Mouse (Mus musculus) spleen, adult 12 weeks (tissue): ENCODE measurements around the gene C1ra.
"Not testable (repeated sequence)": the region's sequence is repeated elsewhere in the genome, so short reads cannot be mapped to it uniquely, and the experiment has no call there.

Experiments
- DNase-seq: peaks from one replicate; pipeline ENCODE4 v3.0.0; 2022; ENCODE audit warnings: low spot score

Gene C1ra

DNA sequence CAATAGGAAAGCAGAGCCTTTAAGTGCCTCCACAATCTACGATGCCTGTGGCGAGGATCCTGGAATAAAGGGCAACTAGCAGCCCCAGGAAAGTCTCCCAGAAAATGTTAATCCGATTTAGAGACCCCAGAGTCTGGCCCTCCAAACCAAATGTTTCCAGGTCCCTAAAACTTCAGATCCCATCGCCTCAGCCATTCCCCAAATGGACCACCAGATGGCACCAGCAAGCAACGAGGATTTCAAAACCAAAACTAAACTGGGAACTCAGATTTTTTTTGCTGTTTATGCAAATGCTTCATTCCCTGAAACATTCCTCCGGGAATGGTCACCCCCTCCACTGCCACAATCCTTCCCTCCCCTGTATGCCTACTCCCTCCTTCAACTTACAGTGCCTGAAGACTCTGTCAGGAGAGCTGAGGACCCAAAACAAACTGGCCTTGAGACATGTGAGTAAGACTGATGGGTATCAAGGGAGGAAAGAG, at the start of gene C1ra:
C1ra (plus strand) TSS at position 51 of the 482 bp plus-strand sequence.
- peak; percentile 9 for DNase-seq

DNA sequence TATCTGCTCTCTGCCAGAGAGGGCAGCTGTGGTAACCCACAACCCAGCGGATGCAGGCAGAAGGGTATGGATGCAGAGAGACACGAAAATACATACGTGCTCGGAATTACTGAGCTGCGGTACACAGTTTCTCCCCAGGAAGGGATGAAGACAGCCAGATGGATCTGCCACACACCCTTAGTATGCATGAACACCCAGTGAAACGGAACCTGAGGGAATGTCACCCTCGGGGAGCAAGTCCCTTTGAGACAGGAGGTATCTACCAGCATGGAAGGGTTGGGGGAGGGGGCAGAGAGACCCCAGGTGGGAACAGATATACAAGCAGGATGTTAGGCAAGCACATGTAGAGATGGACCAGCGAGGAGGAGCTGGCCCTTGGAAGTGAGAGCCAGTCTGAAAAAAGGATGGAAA, 48.3 kb upstream of the C1ra start:
- no peak for DNase-seq

DNA sequence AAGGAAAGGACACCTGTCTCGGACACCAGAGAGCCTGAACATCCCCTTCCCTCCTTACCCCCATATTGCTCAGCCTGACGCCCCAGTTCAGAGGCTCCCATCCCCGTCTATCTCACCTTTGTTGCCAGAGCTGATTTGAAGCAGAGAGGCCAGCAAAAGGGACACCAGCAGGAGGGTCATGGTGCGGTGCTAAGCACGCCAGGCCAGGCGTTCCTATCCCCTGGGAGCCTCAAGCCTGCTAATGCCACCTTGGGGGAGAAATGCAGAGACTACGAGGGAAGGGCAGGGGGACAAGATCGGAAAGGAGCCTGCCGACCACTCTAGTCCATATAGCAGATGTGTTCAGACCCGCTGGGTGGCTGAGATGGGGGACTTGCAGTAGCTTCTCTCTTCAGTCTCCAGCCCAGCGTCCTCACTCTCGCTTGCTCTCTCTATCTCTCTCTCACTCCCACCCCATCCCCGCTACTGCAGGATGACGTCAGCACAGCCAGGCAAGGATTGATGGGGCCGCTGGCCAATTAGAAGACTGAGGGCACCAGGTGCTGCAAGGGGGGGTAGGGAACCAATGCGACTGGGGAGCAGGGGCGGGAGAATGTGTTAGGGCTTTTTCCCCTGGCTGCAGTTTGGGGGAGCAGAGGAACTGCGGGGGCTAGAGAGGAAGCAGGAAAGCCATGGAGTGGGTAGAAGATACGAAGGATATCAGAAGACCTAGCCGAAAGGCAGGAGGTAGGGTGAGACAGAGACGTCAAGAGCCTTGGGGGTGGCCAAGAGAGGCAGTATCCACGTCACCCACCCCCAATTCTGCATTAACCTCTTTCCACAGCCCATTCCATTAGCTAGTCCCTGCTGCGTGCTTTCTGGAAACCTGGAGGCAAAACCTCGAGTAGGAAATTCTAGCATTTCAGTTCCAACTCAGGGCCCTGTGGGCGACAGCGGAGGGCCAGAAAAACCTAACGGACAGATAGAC, 47.6 kb upstream of the C1ra start, which contains the start of gene Clstn3:
Clstn3 (minus strand) TSS at position 490 of the 967 bp plus-strand sequence.
- DNase-seq: peak; percentile 55

DNA sequence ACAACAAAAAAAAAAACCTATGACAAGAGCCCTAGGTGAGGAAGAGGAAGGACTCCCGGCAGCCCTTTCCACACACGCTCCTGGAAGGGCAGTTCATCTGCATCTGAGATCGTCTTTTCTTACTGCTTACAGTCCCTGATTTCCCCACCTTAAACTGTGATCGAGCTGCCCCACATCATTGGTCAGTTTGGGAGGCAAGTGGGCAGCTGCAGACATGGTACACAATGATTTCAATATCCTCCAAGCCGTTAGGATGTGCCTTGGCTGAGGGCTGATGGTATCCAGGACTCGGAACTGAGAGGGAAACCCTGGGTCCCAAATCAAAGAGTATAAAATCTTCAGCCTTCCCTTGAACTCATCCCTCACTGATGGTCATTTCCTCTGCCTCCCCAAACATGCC, 46.9 kb upstream of the C1ra start:
- DNase-seq: no peak

DNA sequence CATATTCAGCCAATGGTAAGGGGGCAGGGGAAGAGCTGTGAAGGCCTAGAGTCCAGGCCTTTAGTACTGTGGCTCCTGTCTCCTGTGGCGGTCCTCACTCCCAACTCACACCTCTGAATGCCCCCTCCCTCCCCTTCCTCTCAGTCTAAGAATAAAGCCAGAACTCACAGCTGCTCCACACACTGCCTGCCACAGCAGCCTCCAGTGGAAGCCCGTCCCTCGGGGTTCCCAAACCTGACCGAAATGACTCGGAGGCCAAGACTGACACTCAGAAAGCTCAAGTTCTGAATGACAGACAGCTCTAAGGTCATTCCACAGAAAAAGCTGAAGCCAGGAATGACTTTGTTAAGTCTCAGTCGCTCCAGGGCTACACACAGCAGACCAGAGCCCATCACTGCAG, 46.5 kb upstream of the C1ra start:
- DNase-seq: no peak

GRCm38 (mm10) chr6:124471121-124471520, 41.1 kb upstream of the C1ra start:
- no peak for DNase-seq

DNA sequence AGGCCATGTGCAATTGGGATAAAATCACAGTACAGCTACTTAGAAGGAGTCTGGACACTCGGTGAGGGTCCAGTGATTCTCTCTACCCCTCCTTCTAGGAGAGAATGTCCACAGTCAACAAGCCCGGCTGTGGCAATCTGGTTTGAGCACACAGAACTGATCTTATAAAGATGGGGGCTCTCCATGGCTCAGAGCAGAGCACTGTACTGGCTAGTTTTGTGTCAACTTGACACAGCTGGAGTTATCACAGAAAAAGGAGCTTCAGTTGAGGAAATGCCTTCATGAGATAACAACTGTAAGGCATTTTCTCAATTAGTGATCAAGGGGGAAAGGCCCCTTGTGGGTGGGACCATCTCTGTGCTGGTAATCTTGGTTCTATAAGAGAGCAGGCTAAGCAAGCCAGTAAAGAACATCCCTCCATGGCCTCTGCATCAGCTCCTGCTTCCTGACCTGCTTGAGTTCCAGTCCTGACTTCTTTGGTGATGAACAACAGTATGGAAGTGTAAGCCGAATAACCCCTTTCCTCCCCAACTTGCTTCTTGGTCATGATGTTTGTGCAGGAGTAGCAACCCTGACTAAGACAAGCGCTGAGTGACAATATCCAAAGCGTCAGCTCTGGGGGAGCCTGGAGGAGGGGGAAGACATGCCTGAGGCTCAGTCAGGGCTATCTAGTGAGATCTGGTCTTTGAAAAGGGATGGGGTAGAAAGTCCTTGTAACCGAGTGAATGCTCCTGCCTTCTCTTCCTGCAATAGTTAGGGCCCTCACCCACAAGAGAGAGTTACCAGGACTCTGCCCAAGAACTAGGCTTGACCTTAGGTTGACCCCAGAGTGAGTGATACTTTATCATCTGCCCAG, 40.2 kb upstream of the C1ra start:
- not testable (repeated sequence) for DNase-seq

- DNase-seq: peak; percentile 20
These were observed 39.4 kb upstream of the C1ra start for GRCm38 (mm10) chr6:124472801-124473200.

DNA sequence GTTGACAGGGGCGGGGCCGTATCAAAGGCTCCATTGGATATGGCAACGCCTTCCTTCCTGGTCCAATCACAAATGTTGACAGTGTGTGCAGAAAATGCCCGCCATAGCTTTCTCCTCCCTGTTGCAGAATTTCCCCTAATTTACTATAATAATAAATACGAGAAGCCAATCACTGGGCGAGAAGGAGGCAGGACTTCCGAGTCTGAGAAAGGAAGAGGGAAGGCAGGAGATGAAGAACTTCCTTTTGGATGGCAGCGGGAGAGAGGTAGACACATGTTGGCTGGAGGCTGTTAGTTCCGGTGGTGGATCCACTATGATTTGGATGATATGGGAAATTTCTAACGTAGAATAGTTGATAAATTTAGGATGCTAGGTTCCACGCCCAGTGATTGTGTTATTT, 37.6 kb upstream of the C1ra start:
- DNase-seq: no peak

DNA sequence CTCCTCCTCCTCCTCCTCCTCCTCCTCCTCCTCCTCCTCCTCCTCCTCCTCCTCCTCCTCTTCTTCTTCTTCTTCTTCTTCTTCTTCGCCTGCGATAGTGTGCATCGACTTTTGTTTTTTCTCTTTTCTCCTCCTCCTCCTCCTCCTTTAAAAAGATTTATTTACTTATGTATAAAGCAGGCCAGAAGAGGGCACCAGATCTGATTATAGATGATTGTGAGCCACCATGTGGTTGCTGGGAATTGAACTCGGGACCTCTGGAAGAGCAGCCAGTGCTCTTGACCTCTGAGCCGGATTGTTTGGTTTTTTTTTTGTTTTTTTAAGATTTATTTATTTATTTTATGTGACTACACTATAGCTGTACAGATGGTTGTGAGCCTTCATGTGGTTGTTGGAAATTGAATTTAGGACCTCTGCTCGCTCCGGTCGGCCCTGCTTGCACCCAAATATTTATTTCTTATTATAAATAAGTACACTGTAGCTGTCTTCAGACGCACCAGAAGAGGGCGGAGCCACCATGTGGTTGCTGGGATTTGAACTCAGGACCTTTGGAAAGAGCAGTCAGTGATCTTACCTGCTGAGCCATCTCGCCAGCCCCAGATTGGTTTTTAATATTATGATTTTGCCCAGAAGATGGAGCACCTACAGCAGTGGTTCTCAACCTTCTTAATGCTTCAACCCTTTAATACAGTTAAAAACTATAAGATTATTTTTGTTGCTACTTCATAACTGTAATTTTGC, 36.7 kb upstream of the C1ra start:
- DNase-seq: not testable (repeated sequence)

DNA sequence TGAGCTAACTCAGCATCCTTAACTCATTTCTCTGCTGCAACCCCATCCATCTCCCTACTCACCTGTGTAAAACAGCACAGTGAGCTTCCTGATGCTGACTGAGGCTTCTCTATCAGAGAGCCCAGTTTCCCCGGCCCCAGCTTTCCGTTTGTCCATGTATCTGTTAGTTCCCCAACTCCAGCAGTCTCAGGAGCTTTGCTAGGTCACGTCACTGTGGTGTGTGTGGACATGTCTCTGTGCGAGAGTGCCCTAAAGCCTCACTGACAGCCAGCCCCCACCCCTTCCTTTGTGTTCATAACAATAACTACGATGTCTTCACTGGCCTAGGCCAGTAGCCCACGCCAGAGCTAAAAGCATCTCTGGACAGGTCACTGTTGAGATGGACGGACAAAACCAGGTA, 36.0 kb upstream of the C1ra start:
- DNase-seq: no peak

DNA sequence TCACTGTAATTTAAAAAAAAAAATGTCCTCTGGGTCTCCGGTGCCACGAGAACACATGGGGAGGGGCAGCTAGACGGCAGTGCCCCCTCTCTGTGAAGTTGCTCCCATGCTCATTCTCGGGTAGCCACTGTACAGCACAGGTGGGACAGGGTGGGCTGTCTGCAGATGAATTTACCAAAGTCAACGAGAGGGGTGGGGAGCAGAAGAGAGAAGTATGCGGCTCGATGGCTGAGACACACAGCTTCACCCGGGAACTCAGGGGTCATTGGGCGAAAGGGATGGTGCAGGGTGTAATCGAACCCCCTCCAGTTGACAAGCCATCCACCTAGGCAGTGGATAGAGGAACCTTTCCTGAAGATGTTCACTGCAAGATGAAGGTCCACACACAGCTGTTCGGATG, 35.4 kb upstream of the C1ra start:
- no peak for DNase-seq

DNA sequence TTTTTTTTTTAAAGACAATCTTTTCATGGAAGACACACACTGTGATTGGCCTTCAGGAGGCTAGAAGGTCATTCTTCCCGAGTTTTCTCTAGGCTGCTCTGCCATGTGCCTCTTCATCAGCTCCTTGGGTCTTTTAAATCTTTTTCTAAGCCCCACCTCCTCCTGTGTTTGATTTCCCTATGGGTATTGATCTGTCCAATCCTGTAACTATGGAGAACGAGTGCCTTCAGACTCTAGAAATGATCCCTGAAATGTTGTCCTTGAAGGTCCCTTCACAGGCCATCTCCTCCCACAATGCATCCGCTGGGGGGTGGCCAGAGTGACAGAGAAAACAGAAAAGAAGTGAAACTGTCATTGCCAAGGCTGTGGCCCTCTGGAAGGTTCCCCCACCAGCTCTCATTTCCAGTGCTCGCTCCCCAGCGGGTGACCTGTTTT, 35.0 kb upstream of the C1ra start:
- DNase-seq: no peak

DNA sequence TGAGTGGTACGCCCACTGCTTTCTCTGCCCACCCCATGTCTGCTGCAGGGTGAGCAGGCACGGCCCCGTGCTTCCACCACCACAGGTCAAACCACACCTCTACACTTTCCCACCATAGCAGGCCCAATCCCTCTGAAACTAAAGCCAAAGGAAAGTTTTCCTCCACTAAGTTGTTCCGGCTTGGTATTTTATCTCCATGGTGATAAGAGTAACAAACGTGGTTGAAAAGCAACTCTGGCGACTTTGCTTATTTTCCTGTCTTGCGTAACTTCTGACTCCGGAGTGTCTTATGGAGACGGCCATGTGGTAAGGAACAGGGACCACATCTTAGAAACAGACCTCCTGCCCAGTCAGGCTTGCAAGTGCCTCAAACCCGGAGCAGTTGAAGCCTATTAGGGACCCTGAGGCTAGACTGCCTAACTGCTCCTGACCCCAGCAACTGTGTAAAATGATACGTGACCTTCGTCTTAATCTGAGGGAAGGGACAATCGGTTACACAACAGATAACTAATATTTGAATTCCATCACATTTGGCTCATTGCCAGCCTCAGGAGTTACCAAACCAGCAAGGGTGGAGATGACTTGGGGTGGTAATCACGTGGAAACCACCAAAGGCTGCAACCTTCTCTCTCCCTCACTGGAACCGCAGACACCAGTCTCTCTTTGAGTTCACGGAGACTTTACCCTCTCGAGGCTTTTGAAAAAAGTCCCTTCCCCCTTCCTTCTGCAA, 34.1 kb upstream of the C1ra start:
- no peak for DNase-seq

- DNase-seq: no peak
These were observed 33.2 kb upstream of the C1ra start for GRCm38 (mm10) chr6:124478874-124479572.

DNA sequence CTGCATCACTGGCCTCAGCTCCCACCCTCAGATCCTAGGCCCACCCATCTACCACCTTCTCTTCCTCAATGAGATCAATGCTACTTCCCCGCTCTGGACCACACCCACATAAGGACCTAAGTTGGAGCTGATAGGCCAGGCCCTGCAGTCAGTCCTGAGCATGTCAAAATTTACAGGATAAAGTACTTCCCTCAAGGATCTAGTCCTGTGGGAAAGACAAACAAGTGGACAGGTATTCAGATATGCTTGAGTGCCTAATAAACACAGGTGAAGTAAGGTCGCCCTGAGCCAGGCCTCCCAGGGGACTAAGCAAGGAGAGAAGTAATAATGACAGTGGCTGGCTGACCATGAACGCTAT, 32.7 kb upstream of the C1ra start:
- DNase-seq: no peak

GRCm38 (mm10) chr6:124480295-124480694, 31.9 kb upstream of the C1ra start:
- no peak for DNase-seq

- DNase-seq: no peak
These were observed 30.6 kb upstream of the C1ra start for GRCm38 (mm10) chr6:124481571-124481970.

GRCm38 (mm10) chr6:124483831-124484230, 28.4 kb upstream of the C1ra start:
- not testable (repeated sequence) for DNase-seq

DNA sequence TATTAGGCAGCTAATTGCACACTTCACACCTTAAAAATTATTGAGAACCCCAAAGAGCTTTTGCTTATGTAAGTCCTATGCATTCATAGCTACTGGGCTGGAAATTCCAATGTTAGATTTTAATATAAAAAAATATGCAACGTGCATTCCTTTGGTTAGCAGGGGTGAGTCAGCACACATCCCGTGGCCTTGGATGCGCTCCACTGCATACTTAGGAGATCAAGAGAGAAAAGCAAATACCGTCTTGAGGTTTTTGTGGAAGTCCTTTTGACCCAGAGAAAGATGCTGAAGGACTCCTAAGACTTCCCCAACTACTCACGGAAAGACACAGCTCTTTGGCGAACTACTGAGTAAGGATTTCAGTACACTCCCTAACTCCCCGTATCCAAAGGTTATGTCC, 27.4 kb upstream of the C1ra start:
- DNase-seq: no peak
